Mouse (Mus musculus) brain, embryonic 14.5 days (tissue): ENCODE results near the gene Tomm40l.

Source experiments
- CTCF ChIP-seq: fragments of 200-500 bp; IDR thresholded peaks from 2 replicates; pipeline ENCODE4 v1.5.1; 2012; ENCODE audit warnings: inconsistent platforms, mild to moderate bottlenecking, moderate library complexity, borderline replicate concordance; ENCODE audit not compliant: insufficient read depth, insufficient read length; ENCODE audit errors: extremely low read depth
- POLR2A ChIP-seq: fragments of 200-500 bp; IDR thresholded peaks from 2 replicates; pipeline ENCODE4 v1.6.1; 2012; ENCODE audit warnings: mild to moderate bottlenecking, inconsistent platforms, borderline replicate concordance; ENCODE audit not compliant: poor library complexity, insufficient read depth, insufficient read length, severe bottlenecking; ENCODE audit errors: extremely low read depth

DNA sequence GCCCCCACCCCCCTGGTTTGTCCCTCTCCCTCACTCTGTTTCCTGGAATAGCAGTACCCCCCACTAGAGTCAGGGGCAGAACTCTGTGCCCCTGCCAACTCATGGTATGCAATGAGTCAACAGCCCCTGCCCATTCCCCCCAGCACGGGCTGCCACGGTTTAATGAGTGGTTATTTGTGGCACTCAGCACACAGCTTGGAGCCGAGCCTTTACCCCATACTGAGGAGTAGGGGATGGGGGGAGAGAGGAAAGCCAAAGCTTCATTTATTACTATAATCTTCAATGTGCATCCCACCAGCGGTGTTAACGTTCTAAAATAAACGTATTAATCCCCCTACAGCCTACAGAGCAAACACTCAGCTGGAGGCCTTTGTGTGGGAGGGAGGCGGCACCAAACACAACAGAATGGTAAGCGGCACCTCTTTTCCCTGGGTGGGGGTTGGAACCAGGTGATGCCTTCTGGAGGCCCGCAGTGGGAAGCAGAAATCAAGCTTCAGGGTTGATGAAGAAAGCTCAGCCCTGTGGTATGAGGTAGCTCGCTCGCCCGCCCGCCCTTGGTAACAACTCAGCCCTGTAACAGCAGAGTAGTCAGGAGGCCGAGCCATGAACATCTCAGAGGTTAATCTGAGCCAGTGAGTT, 32.7 kb downstream of the Tomm40l start:
- TF ChIP-seq POLR2A (no peak), CTCF (no peak)
